Mouse (Mus musculus): Measurements from ENCODE around the gene Pde1b.

- TF ChIP-seq POLR2A (IDR thresholded peaks at IDR 0.05; ENCODE audit: low read depth, low read length) (no peak), CTCF (IDR thresholded peaks at IDR 0.05; ENCODE audit: borderline replicate concordance, insufficient read depth, low read length) (no peak)
Observed at GRCm38 (mm10) chr15:103503660-103504059, 826 bp downstream of the Pde1b start.
